36 mouse cellular contexts compared by ENCODE assay signal in the genomic region with DNA sequence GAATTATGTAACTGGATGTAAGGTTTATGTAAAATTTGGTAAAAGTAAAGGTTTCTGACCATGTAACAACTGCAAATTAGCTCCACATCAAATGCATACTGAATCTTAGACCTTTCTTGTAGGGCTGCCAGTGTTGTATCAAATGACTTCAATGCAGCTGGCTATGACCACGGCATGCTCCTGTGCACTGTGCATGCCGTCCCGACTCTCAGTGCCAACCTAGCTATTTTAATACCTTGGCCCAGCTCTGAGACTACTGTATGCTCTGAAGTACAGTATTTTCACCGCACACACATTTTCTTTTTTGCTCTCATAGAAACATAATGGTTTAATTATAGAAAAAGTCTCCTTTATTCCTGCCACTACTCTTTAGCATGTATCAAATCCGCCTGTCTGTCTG. TPM values are rescaled to one million over a fixed set of nuclear protein-coding genes. Genes with fewer than 3 reads are reported as not detected.
DNase-seq lines count a peak whose midpoint lies in the region; ATAC-seq and TF ChIP-seq lines count a peak whose summit lies in the region.
"Had no signal": no experiment of that assay in that cellular context is flagged by ENCODE, and none has a peak within 500 bp of the region (broad histone marks: within the 10 kb centered on the region; RNA-seq: fewer than 3 reads in every experiment).

No protein-coding gene starts in this region.

- H3K27ac ChIP-seq in heart, adult 2 months: no peak overlapping the region
- H3K27ac ChIP-seq in heart, embryonic 12.5 days (ENCODE audit: poor library complexity, severe bottlenecking): no peak overlapping the region
- no peak overlapping the region for H3K27ac ChIP-seq in embryonic facial prominence, embryonic 15.5 days (replicated peaks)
- no peak overlapping the region for H3K27ac ChIP-seq in hindbrain, embryonic 12.5 days
- H3K27ac ChIP-seq: hindbrain, embryonic 13.5 days; liver, embryonic 12.5 days; stomach, postnatal 0 days had no signal

- TF ChIP-seq CTCF in heart, adult 2 months (IDR thresholded peaks at IDR 0.05): no peak

- H3K36me3 ChIP-seq in heart, adult 2 months (ENCODE audit: control insufficient read depth, insufficient read depth, low read length): no peaks in the 10 kb centered on the region
- H3K36me3 ChIP-seq in heart, embryonic 12.5 days: no peaks in the 10 kb centered on the region
- H3K36me3 ChIP-seq in embryonic facial prominence, embryonic 15.5 days: no peaks in the 10 kb centered on the region
- H3K36me3 ChIP-seq in hindbrain, embryonic 12.5 days: no peaks in the 10 kb centered on the region
- H3K36me3 ChIP-seq: hindbrain, embryonic 13.5 days; liver, embryonic 12.5 days had no signal

- TF ChIP-seq EP300 in heart, adult 2 months (IDR thresholded peaks at IDR 0.05; ENCODE audit: insufficient read depth, low read depth, low read length): peak; percentile 64; the same call in 1 of the 2 replicates

- intact Hi-C loops in heart, adult 2 months (cut with DNase I): loop anchor here (5.0 kb wide), 1 partner anchor 59 kb away; no protein-coding TSS in a partner anchor
- intact Hi-C loops in heart, postnatal 10 days (cut with DNase I): no loop called here

- no peak overlapping the region for H3K9ac ChIP-seq in heart, adult 2 months (ENCODE audit: low read depth, low read length)
- no peak overlapping the region for H3K9ac ChIP-seq in heart, embryonic 12.5 days
- H3K9ac ChIP-seq in embryonic facial prominence, embryonic 15.5 days: no peak overlapping the region
- H3K9ac ChIP-seq in hindbrain, embryonic 12.5 days: no peak overlapping the region
- H3K9ac ChIP-seq: hindbrain, embryonic 13.5 days; liver, embryonic 12.5 days; liver, postnatal 0 days had no signal

- 70% methylated on average over 5 of the region's 5 CpGs for WGBS in heart, adult 2 months
- WGBS in heart, embryonic 12.5 days: 83% methylated on average over 5 of the region's 5 CpGs
- 36% methylated on average over 5 of the region's 5 CpGs for WGBS in embryonic facial prominence, embryonic 15.5 days
- 86% methylated on average over 5 of the region's 5 CpGs for WGBS in hindbrain, embryonic 12.5 days

- H3K4me1 ChIP-seq in heart, adult 2 months (ENCODE audit: control insufficient read depth, insufficient read depth, low read length): peaks cover 5% of the 10 kb centered on the region
- H3K4me1 ChIP-seq in heart, embryonic 12.5 days (replicated peaks): no peaks in the 10 kb centered on the region
- H3K4me1 ChIP-seq in embryonic facial prominence, embryonic 15.5 days: no peaks in the 10 kb centered on the region
- H3K4me1 ChIP-seq in hindbrain, embryonic 12.5 days: no peaks in the 10 kb centered on the region
- H3K4me1 ChIP-seq: hindbrain, embryonic 13.5 days had no signal

- H3K4me2 ChIP-seq in heart, embryonic 12.5 days: no peak overlapping the region
- no peak overlapping the region for H3K4me2 ChIP-seq in embryonic facial prominence, embryonic 15.5 days (replicated peaks)
- H3K4me2 ChIP-seq in hindbrain, embryonic 12.5 days (replicated peaks): no peak overlapping the region
- H3K4me2 ChIP-seq: hindbrain, embryonic 13.5 days; liver, embryonic 12.5 days; midbrain, embryonic 11.5 days had no signal

- no peaks in the 10 kb centered on the region for H3K79me2 ChIP-seq in heart, adult 2 months (replicated peaks; ENCODE audit: control insufficient read depth, insufficient read depth, low read length)

- DNase-seq in gastrocnemius, adult 18-20 months (ENCODE audit: low spot score): peak; percentile 40
- DNase-seq in gastrocnemius, postnatal 4 days (ENCODE audit: low spot score in 2 of 2): no peak
- peak in 1 of 2 experiments; percentile 46 for DNase-seq in heart, adult 2 months
- peak; percentile 36 to 62 for DNase-seq in heart, postnatal 10 days
- DNase-seq: adrenal gland, postnatal 25 days; B cell, adult 2 months; cerebellum, adult 2 months; cerebellum, postnatal 14 days; gastrocnemius, postnatal 14 days; kidney, adult 9 months; kidney, postnatal 10 days; layer of hippocampus, postnatal 36 days; left cerebral cortex, postnatal 4 days; liver, postnatal 0 days; lung, postnatal 36 days; thymus, adult 18-20 months; thymus, postnatal 25 days had no signal

- no peak for ATAC-seq in heart, embryonic 12.5 days (ENCODE audit: insufficient number of reproducible peaks, low FRiP score)
- ATAC-seq in embryonic facial prominence, embryonic 15.5 days (ENCODE audit: insufficient number of reproducible peaks, low FRiP score, low TSS enrichment, low read depth): peak; percentile 43; the same call in 1 of the 2 replicates
- ATAC-seq in hindbrain, embryonic 12.5 days (ENCODE audit: low FRiP score): no peak
- ATAC-seq: intestine, embryonic 16.5 days; liver, embryonic 12.5 days; liver, postnatal 0 days; midbrain, embryonic 16.5 days had no signal

- no peak overlapping the region for H3K4me3 ChIP-seq in heart, adult 2 months
- H3K4me3 ChIP-seq in heart, embryonic 12.5 days: no peak overlapping the region
- no peak overlapping the region for H3K4me3 ChIP-seq in embryonic facial prominence, embryonic 15.5 days (replicated peaks)
- H3K4me3 ChIP-seq in hindbrain, embryonic 12.5 days: no peak overlapping the region
- H3K4me3 ChIP-seq: hindbrain, embryonic 13.5 days; liver, embryonic 12.5 days had no signal

- no peaks in the 10 kb centered on the region for H3K27me3 ChIP-seq in heart, adult 2 months (ENCODE audit: control insufficient read depth, insufficient read depth, low read length)
- no peaks in the 10 kb centered on the region for H3K27me3 ChIP-seq in heart, embryonic 12.5 days (replicated peaks)
- no peaks in the 10 kb centered on the region for H3K27me3 ChIP-seq in embryonic facial prominence, embryonic 15.5 days
- H3K27me3 ChIP-seq in hindbrain, embryonic 12.5 days: no peaks in the 10 kb centered on the region
- H3K27me3 ChIP-seq: hindbrain, embryonic 13.5 days; liver, embryonic 12.5 days had no signal

- TF ChIP-seq POLR2A in heart, adult 2 months (IDR thresholded peaks at IDR 0.05; ENCODE audit: insufficient read depth, low read depth, low read length): no peak

- no peaks in the 10 kb centered on the region for H3K9me3 ChIP-seq in heart, embryonic 12.5 days (replicated peaks)
- H3K9me3 ChIP-seq in embryonic facial prominence, embryonic 15.5 days (replicated peaks): no peaks in the 10 kb centered on the region
- H3K9me3 ChIP-seq in hindbrain, embryonic 12.5 days (replicated peaks): no peaks in the 10 kb centered on the region
- H3K9me3 ChIP-seq: hindbrain, embryonic 13.5 days; liver, embryonic 12.5 days had no signal

RNA-seq across cellular contexts. Expression of a gene that starts 31.9 kb away (rescaled TPM):
- total RNA-seq in gastrocnemius, adult 18-20 months (2021): not detected
- not detected for total RNA-seq in gastrocnemius, postnatal 4 days (2021)
- not detected for total RNA-seq in heart, adult 2 months (2021)
- not detected in 2 replicates for polyA plus RNA-seq in heart, adult 2 months (2012; rRNA removed)
- polyA plus RNA-seq in heart, embryonic 12.5 days (2016; fragmentation: Nextera tagmentation; extraction: Ambion mirVana): not detected in 2 replicates
- 0.51 TPM in 1 of 2 replicates, not detected in the other for polyA plus RNA-seq in embryonic facial prominence, embryonic 15.5 days (2015; fragmentation: Nextera tagmentation; extraction: Ambion mirVana)
- not detected for total RNA-seq in heart, postnatal 10 days (2021)
- polyA plus RNA-seq in hindbrain, embryonic 12.5 days (2016; fragmentation: Nextera tagmentation; extraction: Ambion mirVana): not detected in 2 replicates
- total RNA-seq: adrenal gland, adult 18-20 months; adrenal gland, postnatal 25 days; gastrocnemius, postnatal 14 days; layer of hippocampus, postnatal 36 days; left cerebral cortex, postnatal 4 days; megakaryocyte, adult 5-6 weeks; neutrophil, adult 5-6 weeks had no signal
- polyA plus RNA-seq: cortical plate, adult 2 months; heart, embryonic 14.5 days; hindbrain, embryonic 13.5 days; intestine, embryonic 16.5 days; large intestine, adult 2 months; limb, embryonic 14.5 days; liver, embryonic 12.5 days; liver, postnatal 0 days; lung, embryonic 16.5 days; midbrain, embryonic 11.5 days; midbrain, embryonic 16.5 days; neural tube, embryonic 11.5 days; spleen, adult 2 months; stomach, postnatal 0 days had no signal

Comparison
In these comparisons a context has a peak if more than half of its experiments do, and no peak if none do; other contexts are left out.
1. DNase-seq: peak in gastrocnemius, adult 18-20 months (single experiment) and heart, postnatal 10 days (2 of 2); none in gastrocnemius, postnatal 4 days (0 of 2).